Mouse (Mus musculus): Measurements from ENCODE around the gene Cd63. TPM values are rescaled to one million over a fixed set of nuclear protein-coding genes. Genes with fewer than 3 reads are reported as not detected.
A peak's percentile ranks its signal among the peaks of the same experiment; 100 is the strongest.

The Cd63 gene
- total RNA-seq (2021): 100 to 1,000 TPM; 110 to 123 TPM

DNA sequence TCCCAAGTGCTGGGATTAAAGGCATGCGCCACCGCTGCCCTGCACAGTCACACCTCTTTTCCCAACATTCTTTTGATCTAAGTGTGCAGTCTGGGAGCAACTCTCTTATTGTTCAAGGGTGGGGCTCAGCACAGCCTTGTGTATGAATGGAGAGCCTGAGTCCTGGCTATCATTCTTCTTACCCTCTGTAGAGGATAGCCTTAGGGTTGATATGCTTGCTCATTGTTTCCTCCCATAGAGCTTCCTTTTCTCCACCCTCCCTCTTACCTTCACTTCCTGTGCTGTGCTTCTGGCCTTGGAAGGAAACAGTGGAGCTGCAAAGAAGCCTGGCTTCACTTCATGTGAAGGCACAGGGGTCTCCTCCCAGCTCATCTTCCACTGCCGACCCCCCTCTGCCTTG, at the start of gene Cd63:
TSS of gene Cd63 (plus strand) at position 292 of the 400 bp plus-strand sequence.
- intact Hi-C loops (cut with DNase I): no loop called here
- DNase-seq (ENCODE audit: low spot score): no peak

DNA sequence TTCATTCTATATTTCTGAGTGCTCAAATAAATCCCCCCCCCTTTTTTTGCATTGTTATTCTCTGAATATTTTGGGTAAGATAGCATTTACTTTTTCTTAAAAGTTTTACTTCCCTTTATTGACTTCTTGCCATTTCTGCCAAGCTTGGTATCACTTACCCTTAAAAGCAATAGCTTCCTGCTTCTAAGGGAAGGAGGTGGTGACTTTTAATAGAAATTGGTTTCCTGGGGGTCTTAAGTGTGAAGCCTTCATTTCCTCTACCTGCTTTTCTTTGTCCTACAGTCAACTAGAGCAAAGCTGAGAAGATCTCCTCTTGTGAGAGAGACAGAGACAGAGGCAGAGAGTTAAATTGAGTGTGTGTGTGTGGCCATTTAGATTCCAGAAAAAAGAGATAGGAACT, 39.6 kb upstream of the Cd63 start:
- intact Hi-C loops (cut with DNase I): no loop called here
- DNase-seq (ENCODE audit: low spot score): no peak

DNA sequence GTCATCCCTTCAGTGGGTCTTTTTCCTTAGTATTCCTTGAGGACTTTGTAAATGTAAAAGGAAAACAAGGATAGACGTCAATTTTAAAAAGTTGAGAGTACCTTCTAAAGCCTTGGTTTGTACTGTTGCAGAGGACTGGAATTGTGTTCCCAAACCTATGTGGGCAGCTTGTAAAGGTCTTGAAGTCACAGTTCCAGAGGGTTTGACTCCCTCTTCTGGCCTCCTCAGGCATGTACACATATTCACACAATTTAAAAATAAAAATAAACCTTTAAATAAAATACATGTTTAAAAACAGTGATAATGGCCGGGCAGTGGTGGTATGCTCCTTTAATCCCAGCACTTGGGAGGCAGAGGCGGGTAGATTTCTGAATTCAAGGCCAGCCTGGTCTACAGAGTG, 34.7 kb upstream of the Cd63 start:
- no peak for DNase-seq (ENCODE audit: low spot score)
- intact Hi-C loops (cut with DNase I): no loop called here

DNA sequence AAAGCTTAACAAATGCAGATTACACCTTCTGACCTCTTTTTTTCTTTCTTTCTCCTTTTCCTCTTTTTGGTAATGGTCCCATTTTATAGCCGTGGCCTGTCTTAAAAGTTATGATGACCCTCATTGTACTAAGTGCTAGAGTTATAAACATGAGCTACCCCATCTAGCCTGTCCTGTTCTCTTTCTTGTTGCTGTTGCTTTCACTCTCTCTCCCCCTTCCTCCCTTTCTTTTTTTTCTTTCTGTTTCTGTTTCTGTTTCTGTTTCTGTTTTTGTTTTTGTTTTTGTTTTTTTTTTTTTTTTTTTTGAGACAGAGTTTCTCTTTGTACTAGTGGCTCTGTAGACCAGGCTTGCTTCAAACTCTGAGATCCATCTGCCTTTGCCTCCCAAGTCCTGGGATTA, 34.3 kb upstream of the Cd63 start:
- DNase-seq (ENCODE audit: low spot score): no peak
- intact Hi-C loops (cut with DNase I): no loop called here

DNA sequence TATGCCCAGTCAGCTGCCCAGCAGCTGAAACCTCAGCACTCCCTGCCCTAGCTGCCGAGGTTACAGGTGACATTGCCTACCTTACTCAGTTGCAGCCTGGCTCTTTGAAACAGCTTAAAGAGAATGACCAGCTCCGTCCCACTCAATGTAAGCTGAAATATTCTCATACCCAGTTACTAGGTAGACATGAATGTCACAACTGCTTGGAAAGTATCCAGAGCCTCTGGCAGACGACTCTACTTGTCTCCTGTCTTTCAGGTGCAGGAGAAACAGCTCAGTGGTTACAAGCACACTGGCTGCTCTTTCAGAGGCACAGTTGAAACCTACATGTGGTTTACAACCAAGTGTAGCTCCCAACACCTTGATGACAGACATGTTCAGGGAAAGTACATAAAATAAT, 30.4 kb upstream of the Cd63 start:
- intact Hi-C loops (cut with DNase I): no loop called here
- no peak for DNase-seq (ENCODE audit: low spot score)

DNA sequence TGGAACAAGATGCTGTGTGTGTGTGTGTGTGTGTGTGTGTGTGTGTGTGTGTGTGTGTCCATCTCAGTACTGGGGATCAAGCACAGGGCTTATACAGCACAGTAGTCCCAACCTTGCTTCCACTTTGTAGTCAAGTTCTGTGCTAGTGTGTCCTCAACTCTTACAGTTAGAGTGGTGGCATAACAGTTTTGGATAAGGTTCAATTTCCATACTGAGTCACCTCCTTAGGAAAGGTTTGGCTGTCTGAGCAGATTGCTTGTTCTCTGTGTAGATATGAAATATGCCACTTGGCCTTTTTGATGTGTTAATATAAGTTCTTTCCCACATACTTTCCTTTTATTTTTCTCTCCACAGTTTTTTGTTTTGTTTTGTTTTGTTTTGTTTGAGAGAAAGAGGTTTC, 22.5 kb upstream of the Cd63 start:
- DNase-seq (ENCODE audit: low spot score): no peak
- intact Hi-C loops (cut with DNase I): no loop called here

DNA sequence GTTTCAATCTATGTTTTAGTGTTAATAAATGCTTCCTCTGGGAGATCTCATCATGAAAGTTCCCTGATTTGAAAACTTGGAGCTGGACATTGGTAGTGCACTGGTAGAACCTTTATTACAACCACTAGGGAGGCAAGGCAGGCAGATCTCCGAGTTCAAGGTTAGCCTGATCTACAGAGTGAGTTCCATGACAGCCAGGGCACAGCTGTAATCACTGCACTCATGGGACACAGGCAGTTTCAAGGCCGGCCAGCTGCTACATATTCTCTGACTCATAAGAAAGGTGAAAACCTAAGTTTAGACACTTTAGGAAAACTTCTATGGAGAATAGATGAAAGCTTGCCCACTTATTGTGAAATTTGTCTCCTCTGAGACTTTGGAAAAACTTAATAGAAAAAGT, 22.0 kb upstream of the Cd63 start:
- intact Hi-C loops (cut with DNase I): no loop called here
- no peak for DNase-seq (ENCODE audit: low spot score)

DNA sequence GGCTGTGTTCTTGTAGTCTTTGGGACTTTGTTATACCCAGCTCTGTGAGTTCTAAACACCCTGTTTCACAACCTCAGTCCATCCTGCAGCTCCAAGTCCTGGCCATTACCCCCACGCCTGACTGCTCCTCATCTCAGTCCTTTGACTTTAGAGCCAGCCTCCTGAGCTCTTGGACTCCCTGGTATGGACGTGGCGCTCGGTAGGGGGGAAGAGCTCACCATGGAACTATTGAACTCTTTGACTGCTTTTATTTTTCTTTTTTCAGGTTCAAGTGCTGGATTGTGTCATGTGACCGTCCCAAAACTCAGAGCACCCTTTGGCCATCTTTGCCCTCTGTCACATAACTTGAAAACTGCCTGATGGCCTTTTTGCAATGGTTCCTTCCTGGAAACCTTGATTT, 18.7 kb upstream of the Cd63 start:
- intact Hi-C loops (cut with DNase I): no loop called here
- no peak for DNase-seq (ENCODE audit: low spot score)

DNA sequence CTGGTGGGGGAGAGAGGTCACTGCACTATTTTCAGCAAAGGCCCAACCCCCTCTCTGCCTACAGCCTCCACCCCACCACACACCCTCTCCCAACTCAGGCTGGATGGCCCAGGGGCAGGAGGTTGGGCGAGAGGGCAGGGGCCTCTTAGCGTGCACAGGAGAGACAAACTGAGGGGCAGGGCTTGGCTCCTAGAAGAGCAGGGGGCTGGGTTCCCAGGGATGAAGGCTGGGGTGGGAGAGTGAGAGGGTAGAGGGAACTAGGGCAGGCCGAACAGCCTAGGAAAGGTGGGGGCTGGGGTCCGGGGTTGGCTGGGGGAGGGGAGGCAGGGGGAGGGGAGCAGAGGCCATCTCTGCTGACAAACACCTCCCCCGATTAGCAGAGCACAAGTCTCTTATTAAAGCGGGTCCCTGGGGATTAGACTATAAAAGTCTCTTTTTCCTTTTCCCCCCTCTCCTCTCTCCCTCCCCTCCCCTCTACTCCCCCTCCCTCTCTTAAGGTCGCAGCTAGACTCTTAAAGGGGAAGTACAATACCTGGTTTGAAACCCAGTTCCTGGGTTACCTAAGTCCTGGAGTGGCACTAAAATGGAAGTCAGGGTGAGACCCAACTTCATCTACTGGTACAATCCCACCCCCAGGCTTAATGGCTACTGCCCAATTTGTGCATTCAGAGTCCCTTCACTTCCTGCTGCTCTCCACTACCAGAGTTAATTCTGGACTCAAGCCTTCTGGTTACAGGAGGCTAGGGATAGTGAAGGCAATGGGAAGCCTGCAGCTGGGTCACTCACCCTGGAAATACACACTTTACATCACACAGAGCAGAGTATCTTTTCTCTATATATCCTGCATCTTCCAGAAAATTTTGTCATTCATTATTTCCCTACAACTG, 11.6 kb upstream of the Cd63 start:
- intact Hi-C loops (cut with DNase I): no loop called here
- no peak for DNase-seq (ENCODE audit: low spot score)

DNA sequence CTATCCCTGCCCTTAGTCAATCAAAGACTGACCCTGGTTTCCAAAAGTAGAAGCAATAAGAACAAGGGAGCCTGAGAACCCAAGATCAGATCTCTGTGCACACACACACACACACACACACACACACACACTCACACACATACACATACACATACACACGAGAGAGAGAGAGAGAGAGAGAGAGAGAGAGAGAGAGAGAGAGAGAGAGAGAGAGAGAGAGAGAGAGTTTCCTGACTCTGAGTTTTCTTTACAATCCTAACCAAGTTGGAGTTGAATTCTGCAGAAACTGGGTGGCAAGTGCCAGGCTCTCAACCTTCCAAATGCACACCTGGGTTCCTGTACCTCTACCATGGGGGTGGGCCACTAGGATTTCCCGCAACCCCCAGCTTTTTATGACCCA, 10.9 kb upstream of the Cd63 start:
- no peak for DNase-seq (ENCODE audit: low spot score)
- intact Hi-C loops (cut with DNase I): no loop called here

DNA sequence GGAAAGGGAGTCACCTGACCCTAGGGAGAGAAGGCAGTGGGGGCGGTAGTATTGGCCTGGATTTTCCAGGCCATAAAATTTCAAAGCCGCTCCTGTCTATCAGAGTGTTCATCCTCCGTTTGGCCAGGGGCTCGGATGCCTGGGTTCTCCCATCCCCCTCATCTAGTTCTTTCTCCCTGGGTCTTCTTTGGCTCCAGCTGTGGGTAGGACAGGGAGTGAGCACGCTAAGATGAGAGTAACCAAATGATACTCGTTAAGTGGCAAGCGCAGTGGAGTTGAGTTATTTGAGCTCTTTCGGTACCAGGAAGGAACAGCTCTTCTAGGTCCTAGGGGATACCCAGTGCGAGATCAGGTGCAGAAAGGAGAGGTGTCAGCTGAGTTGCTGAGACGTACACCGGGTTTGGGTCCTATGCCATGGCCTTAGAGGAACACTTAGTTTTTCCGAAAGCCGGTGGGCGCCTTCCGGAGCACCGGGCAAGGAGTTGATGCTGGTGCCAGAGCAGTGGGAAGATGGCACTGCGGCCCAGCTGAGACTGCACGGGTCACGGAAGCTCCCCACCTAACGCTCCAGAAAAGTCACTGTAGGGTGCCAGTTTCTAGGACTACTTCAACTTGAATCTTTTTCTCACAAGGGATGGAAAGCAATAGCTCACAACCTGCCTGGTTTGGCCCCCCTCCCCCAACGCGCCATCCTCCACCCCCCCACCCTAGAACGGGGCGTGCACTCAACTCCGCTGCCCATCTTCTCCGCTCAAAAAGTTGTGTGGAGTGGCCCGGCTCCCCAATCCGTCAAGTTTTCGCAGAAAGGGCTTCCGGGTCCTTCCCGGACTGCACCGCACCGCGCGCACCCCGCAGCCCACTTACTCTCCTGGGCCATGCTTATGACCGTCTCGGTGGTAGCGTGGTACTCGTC, 10.2 kb upstream of the Cd63 start:
- DNase-seq (ENCODE audit: low spot score): no peak

DNA sequence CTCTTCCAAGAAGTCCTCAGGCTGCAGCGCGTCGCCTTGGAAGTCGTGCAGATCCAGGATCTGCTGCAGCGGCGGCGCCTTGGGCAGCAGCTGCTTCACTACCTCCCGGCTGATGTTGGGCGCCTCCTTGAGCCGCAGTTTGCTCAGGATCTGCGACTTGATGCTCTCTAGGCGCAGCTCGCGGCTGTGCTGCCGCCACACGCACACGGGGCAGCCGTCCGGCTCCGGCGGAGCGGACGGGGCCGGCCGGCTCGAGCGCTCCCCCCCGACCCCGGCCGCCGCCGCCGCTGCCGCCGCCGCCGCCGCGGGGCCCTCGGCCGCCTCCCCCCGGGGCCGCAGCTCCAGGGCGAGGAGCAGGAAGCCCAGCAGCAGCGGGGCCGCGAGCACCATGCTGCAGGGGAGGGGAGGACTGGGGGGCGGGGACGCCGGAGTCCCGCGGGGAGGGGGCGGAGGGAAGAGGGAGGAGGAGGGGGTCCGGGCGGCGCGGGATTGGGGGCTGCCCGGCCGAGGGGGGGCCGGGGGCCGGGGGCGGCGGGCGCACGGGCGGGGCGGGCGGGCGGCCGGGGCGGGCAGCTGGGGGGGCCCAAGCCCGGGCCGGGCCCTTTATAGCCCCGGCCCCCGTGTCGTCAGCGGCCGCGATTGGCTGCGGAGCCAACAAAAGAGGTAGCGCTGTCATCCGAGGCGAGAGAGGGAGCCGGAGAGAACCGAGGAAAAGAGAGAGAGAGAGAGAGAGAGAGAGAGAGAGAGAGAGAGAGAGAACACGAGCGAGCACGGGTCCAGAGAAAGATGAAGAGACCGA, 9.3 kb upstream of the Cd63 start, which contains the start of gene Gdf11:
TSS of gene Gdf11 (minus strand) at position 423 of the 799 bp plus-strand sequence.
- intact Hi-C loops (cut with DNase I): no loop called here
- peak; percentile 43 for DNase-seq (ENCODE audit: low spot score)

More for the DNA sequence above, 10.2 kb upstream of the Cd63 start:
- intact Hi-C loops (cut with DNase I): no loop called here

DNA sequence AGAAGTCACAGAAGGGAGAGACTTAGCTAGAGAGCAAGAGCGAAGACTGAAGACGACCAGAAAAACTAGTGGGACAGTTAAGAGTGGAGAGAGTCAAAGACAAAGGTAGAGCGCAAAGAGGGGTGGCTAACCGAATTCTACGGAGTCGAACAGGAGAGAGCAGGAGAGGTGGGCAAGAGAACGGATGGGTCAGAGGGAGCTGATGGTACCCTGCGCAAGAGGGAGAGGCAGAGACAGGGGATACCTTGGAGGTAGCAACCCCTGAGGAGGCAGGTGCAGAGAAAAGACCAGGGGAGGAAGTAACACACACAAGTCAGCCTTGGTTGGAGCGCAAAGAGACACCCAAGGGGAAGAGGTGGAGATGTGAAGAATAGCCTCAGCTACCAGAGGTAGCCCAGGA, 8.5 kb upstream of the Cd63 start:
- intact Hi-C loops (cut with DNase I): no loop called here
- DNase-seq (ENCODE audit: low spot score): no peak

DNA sequence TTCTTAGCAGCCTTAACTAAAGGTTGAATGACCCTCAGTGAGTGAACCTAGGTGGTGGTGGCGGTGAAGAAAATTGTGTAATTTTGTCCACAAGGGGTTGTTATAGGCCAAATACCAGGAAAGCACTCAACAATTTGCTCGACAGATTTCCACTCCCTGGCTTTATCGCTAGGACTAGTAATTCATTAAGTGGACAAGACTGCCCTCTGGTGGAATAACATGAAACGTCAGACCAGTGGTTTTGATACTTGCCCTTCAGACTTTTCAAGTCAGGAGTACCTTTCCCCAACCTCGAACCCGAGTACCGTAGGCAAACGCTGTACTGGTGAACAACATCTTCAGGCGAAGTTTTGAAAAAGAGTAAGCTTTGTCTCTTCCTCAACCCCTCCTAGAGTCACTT, 5.4 kb upstream of the Cd63 start:
- DNase-seq (ENCODE audit: low spot score): no peak
- intact Hi-C loops (cut with DNase I): loop anchor here (1.0 kb wide), 2 partner anchors 50 to 164 kb away; no protein-coding TSS in a partner anchor

DNA sequence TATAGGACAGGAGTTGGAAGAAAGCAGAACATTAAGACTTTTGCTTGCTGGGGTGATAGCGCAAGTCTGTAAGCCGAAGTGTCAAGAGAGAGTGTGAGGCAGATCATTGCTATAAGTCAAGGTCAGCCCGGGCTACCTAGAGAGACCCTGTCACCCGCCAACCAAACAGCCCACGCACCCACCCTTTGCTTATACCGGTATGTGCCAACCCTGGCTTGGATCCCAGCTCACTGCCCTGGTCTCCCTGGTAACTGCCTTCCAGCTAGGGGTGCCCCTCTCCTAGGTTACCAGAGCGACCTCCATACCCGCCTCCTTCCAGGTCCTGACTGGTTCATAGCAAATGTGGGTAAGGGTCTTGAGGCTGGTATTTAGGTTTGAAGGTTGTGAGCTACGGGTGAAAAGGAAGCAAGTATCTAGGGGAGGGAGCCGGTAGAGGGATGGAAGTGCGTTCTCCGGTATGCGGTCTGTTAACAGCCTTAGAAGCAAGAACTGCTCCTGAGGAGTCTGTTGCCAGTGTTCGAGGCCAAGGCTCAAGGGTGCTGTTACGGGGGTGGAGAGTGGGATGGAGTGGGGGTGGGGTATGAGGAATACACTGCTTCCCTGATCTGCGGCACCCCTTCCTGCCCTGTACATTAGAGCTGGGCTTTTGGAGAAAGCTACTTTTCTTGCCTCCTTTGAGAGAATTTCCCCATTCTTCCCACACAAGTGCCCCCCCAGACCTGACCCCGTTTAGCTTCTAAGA, 4.7 kb upstream of the Cd63 start:
- no peak for DNase-seq (ENCODE audit: low spot score)
- intact Hi-C loops (cut with DNase I): loop anchor here (1.0 kb wide), 2 partner anchors 51 to 165 kb away; no protein-coding TSS in a partner anchor

DNA sequence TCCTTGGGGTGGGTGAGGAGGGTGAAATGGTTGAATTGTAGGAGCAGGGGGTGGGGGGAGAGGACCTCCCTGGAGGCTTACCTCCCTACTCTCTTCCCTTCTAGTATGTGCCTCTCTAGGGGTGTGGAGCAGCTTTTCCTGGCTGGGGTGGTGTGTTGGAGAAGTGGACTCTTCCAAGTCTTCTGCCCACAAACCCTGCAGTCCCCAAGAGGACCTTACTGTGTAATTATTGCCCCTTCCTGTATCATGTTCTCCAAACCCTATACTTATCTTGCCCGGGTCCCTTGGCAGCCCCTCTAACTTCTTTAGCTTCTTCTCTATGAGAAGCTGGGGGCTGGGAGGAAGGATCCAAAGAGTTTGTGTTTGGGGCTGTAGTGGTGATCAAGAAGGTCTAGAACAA, 4.0 kb upstream of the Cd63 start:
- intact Hi-C loops (cut with DNase I): no loop called here
- DNase-seq (ENCODE audit: low spot score): no peak

DNA sequence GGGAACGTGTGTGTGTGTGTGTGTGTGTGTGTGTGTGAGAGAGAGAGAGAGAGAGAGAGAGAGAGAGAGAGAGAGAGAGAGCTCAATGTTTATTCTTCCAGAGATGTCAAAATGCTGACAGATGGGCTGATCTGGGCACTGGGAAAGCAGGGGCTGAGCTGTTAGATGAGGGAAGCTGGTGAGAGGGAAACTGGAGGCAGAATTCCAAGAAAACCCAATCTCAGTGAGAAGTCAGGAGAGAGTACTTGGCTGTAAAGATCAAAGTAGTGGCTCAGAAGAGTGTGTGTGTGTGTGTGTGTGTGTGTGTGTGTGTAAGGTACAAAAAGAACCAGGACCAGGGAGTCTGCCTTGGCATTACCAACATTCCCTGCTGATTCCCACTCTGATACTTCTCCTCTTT, 3.3 kb upstream of the Cd63 start:
- no peak for DNase-seq (ENCODE audit: low spot score)
- intact Hi-C loops (cut with DNase I): no loop called here

DNA sequence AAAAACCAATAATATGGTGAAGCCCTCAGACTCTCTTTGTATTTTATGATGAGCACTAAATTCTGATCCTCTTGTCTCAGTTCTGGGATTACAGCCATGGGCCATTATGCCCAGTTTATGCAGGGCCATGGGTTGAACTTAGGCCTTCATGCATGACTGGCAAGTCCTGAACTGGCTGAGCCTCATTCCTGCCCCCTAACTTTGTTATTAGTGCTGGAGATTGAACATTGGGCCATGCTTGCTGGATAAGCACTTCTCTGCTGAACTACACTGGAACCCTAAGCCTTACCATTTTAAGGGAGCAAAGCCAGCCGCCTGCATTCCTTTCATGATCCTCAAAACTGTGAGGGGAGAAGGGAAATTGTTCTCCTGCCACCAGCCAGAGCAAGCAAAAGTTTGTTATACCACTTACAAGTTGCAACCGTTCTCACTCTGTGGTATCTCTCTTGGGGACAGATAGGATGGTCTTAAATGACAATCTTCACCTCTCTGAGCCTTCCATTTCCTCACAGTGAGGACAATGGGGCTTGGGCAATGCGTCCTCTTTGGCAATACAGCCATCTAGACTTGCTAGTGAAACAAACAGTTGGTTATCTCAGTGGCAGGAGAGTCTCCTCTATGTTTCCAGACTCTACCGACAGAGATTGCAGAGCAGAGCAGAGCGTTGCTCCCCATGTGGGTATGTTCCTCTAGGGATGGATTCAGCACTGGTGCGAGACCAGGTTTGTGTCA, 864 bp upstream of the Cd63 start:
- intact Hi-C loops (cut with DNase I): no loop called here

DNA sequence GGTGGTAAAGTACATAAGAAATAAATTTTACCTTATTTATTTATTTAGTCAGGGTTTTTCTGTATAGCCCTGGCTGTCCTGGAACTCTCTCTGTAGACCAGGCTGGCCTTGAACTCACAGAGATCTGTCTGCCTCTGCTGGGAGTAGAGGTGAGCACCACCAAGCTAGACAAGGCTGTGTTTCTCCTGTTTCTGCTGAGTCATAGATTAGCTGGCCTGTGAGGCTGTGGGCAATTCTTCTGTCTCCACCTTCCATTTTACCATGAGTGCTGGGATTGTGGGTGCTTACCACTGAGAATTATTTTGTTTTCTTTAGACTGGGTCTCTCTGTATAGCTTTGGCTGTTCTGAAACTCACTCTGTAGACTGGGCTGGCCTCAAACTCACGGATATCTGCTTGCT, 620 bp downstream of the Cd63 start:
- intact Hi-C loops (cut with DNase I): no loop called here
- DNase-seq (ENCODE audit: low spot score): no peak

More for the DNA sequence above, 864 bp upstream of the Cd63 start:
- DNase-seq (ENCODE audit: low spot score): no peak
